8 mouse cellular contexts compared by ENCODE assay signal in genomic region chr7:116503879-116504817, GRCm38 (mm10). TPM values are rescaled to one million over a fixed set of nuclear protein-coding genes. Genes with fewer than 3 reads are reported as not detected.
DNase-seq lines count a peak whose midpoint lies in the region; ATAC-seq lines count a peak whose summit lies in the region.

Gene Nucb2, plus strand, starts transcription at chr7:116504369.

- peak within 1 kb of the TSS; percentile 60 for H3K4me3 ChIP-seq in hindbrain, embryonic 12.5 days

- peak; percentile 100 for ATAC-seq in hindbrain, embryonic 12.5 days (ENCODE audit: low FRiP score)

- peak within 1 kb of the TSS; percentile 69 for H3K27ac ChIP-seq in hindbrain, embryonic 12.5 days

- H3K4me1 ChIP-seq in hindbrain, embryonic 12.5 days = no peaks in the 10 kb centered on the region; the same call in 1 of the 2 replicates

- no peaks in the 10 kb centered on the region for H3K9me3 ChIP-seq in hindbrain, embryonic 12.5 days (replicated peaks)

- peak; percentile 98 for DNase-seq in NIH3T3 (ENCODE audit: low read depth)
- DNase-seq in cerebellum, postnatal 10 days = peak; percentile 99
- DNase-seq in frontal cortex, postnatal 10 days (ENCODE audit: low spot score in 2 of 2) = peak; percentile 98 to 99
- DNase-seq in layer of hippocampus, postnatal 14 days (ENCODE audit: low spot score in 2 of 2) = peak; percentile 98 to 99
- peak; percentile 99 for DNase-seq in lung, postnatal 14 days
- peak; percentile 96 for DNase-seq in retina, adult 2 months (ENCODE audit: low read depth, low spot score)
- DNase-seq in thymus, postnatal 36 days = peak; percentile 96

- H3K4me2 ChIP-seq in hindbrain, embryonic 12.5 days (replicated peaks) = peak within 1 kb of the TSS; percentile 72

- no peaks in the 10 kb centered on the region for H3K27me3 ChIP-seq in hindbrain, embryonic 12.5 days

- WGBS in hindbrain, embryonic 12.5 days = under 1% methylated on average over 51 of the region's 51 CpGs

- no peaks in the 10 kb centered on the region for H3K36me3 ChIP-seq in hindbrain, embryonic 12.5 days

- H3K9ac ChIP-seq in hindbrain, embryonic 12.5 days = peak within 1 kb of the TSS; percentile 79

RNA-seq across cellular contexts. Expression of gene Nucb2, which starts in this region (rescaled TPM):
- 15.6 and 20.2 TPM in 2 replicates for polyA plus RNA-seq in hindbrain, embryonic 12.5 days (2016; fragmentation: Nextera tagmentation; extraction: Ambion mirVana)
- 10 to 100 TPM; 26.6 to 30.4 TPM for total RNA-seq in layer of hippocampus, postnatal 14 days (2021)

Comparison
In these comparisons a context has a peak if more than half of its experiments do, and no peak if none do; other contexts are left out.
1. Peak in every context shown above with its lines: DNase-seq, ATAC-seq, H3K4me3 ChIP-seq and H3K27ac ChIP-seq.